Comparison of ENCODE assay signal across 8 mouse cellular contexts in the genomic region with DNA sequence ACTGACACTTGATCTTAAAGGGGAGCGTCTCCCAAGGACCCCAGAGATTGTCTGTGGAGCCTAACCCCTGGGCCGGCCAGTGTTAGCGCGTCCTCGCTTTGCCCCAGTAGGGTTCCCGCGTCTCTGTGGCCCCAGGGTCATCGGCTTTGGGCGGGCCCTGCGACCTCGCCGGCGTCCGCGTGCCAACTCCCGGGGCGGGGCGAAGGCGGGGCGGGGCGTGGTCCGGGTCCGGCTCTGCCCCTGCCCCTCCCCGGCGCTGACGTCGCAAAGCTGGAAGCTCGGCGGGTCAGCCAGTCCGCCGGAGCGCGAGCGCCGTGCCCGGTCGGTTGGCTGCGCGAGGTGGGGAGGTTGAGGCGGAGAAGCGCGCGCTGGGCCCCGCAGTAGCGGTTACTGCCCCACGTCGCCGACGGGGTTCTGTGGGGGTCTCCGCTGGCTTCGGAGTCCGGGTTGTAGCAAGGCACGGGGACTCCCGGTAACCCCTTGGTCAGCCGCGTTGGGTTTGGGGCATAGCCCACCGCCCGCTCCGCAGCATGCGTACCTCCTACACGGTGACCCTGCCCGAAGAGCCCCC. TPM values are rescaled to one million over a fixed set of nuclear protein-coding genes. Genes with fewer than 3 reads are reported as not detected.
DNase-seq lines count a peak whose midpoint lies in the region; ATAC-seq and TF ChIP-seq lines count a peak whose summit lies in the region.

No protein-coding gene starts in this region.

- ATAC-seq in hindbrain, postnatal 0 days = peak; percentile 54

- H3K27ac ChIP-seq in gastrocnemius, adult 2 months = peak overlapping the region; percentile 97
- H3K27ac ChIP-seq in hindbrain, postnatal 0 days = no peak overlapping the region

- no peak for TF ChIP-seq CTCF in gastrocnemius, adult 2 months (IDR thresholded peaks at IDR 0.05)
- no peak for TF ChIP-seq CTCF in hindbrain, postnatal 0 days (IDR thresholded peaks at IDR 0.05; ENCODE audit: low read depth)

- intact Hi-C loops in gastrocnemius, adult 2 months (cut with DNase I) = no loop called here

- H3K4me2 ChIP-seq in hindbrain, postnatal 0 days (ENCODE audit: low read depth, low read length) = peak overlapping the region; percentile 93

- peaks cover 22% of the 10 kb centered on the region for H3K4me1 ChIP-seq in hindbrain, postnatal 0 days (ENCODE audit: insufficient read depth, low read length)
- H3K4me1 ChIP-seq in megakaryocyte, embryonic 14.5 days = peaks cover 76% of the 10 kb centered on the region

- under 1% methylated on average over 54 of the region's 62 CpGs for WGBS in hindbrain, postnatal 0 days

- DNase-seq in T-cell, adult 2 months (ENCODE audit: low spot score) = peak; percentile 32
- peak; percentile 72 to 77 for DNase-seq in cerebellum, postnatal 4 days (ENCODE audit: low spot score in 2 of 2)
- peak; percentile 99 for DNase-seq in gastrocnemius, adult 2 months
- peak; percentile 80 for DNase-seq in hindbrain, postnatal 0 days (ENCODE audit: low spot score)
- peak; percentile 81 to 87 for DNase-seq in left cerebral cortex, adult 9 months (ENCODE audit: low spot score in 2 of 2)
- peak; percentile 86 to 90 for DNase-seq in right cerebral cortex, adult 2 months (ENCODE audit: low spot score in 2 of 2)
- DNase-seq in urinary bladder, postnatal 14 days (ENCODE audit: low spot score) = peak; percentile 97

- H3K36me3 ChIP-seq in hindbrain, postnatal 0 days (ENCODE audit: insufficient read depth, low read length) = no peaks in the 10 kb centered on the region
- H3K36me3 ChIP-seq in megakaryocyte, embryonic 14.5 days (replicated peaks; ENCODE audit: low read length) = no peaks in the 10 kb centered on the region

- peak overlapping the region; percentile 57 for H3K9ac ChIP-seq in hindbrain, postnatal 0 days (replicated peaks; ENCODE audit: low read length)

- peak overlapping the region; percentile 89 for H3K4me3 ChIP-seq in gastrocnemius, adult 2 months
- peak overlapping the region; percentile 57 for H3K4me3 ChIP-seq in hindbrain, postnatal 0 days (ENCODE audit: low read length)
- H3K4me3 ChIP-seq in megakaryocyte, embryonic 14.5 days (replicated peaks) = peak overlapping the region; percentile 93

- no peaks in the 10 kb centered on the region for H3K9me3 ChIP-seq in hindbrain, postnatal 0 days (ENCODE audit: low read length)
- no peaks in the 10 kb centered on the region for H3K9me3 ChIP-seq in megakaryocyte, embryonic 14.5 days

- H3K27me3 ChIP-seq in hindbrain, postnatal 0 days (ENCODE audit: insufficient read depth, low read length) = peaks cover 14% of the 10 kb centered on the region; the same call in 1 of the 2 replicates
- peaks cover 59% of the 10 kb centered on the region for H3K27me3 ChIP-seq in megakaryocyte, embryonic 14.5 days (replicated peaks)

RNA-seq across cellular contexts. Expression of gene Mfrp, which starts 16.8 kb away (rescaled TPM):
- total RNA-seq in gastrocnemius, adult 2 months (2021) = not detected
- total RNA-seq in hindbrain, postnatal 0 days (2014; rRNA removed) = 2.8 and 4.0 TPM in 2 replicates
- polyA plus RNA-seq in hindbrain, postnatal 0 days (2015; fragmentation: Nextera tagmentation; extraction: Ambion mirVana) = 0.24 and 0.50 TPM in 2 replicates
- not detected in 2 replicates for polyA plus RNA-seq in megakaryocyte, embryonic 14.5 days (2012; ENCODE audit: insufficient read depth, low replicate concordance)

RNA-seq across cellular contexts. Expression of gene Usp2, which starts 17.9 kb away (rescaled TPM):
- 100 to 1,000 TPM; 223 to 228 TPM for total RNA-seq in gastrocnemius, adult 2 months (2021)
- total RNA-seq in hindbrain, postnatal 0 days (2014; rRNA removed) = 11.0 and 14.2 TPM in 2 replicates
- polyA plus RNA-seq in hindbrain, postnatal 0 days (2015; fragmentation: Nextera tagmentation; extraction: Ambion mirVana) = 19.6 and 20.5 TPM in 2 replicates
- polyA plus RNA-seq in megakaryocyte, embryonic 14.5 days (2012; ENCODE audit: insufficient read depth, low replicate concordance) = 1.6 and 3.3 TPM in 2 replicates

RNA-seq across cellular contexts. Expression of gene C1qtnf5, which starts 22.3 kb away (rescaled TPM):
- total RNA-seq in gastrocnemius, adult 2 months (2021) = 1 to 10 TPM; 2.5 to 7.6 TPM
- 36.7 and 39.5 TPM in 2 replicates for total RNA-seq in hindbrain, postnatal 0 days (2014; rRNA removed)
- polyA plus RNA-seq in hindbrain, postnatal 0 days (2015; fragmentation: Nextera tagmentation; extraction: Ambion mirVana) = 12.3 and 12.8 TPM in 2 replicates
- not detected in 2 replicates for polyA plus RNA-seq in megakaryocyte, embryonic 14.5 days (2012; ENCODE audit: insufficient read depth, low replicate concordance)

RNA-seq across cellular contexts. Expression of gene Gm49380, which starts 28.6 kb away (rescaled TPM):
- 1 to 10 TPM in 1 of 2 experiments, under 1 TPM in 1; 0.71 to 1.4 TPM for total RNA-seq in gastrocnemius, adult 2 months (2021)
- not detected in 2 replicates for total RNA-seq in hindbrain, postnatal 0 days (2014; rRNA removed)
- 0.21 TPM in 1 of 2 replicates, not detected in the other for polyA plus RNA-seq in hindbrain, postnatal 0 days (2015; fragmentation: Nextera tagmentation; extraction: Ambion mirVana)
- not detected in 2 replicates for polyA plus RNA-seq in megakaryocyte, embryonic 14.5 days (2012; ENCODE audit: insufficient read depth, low replicate concordance)

RNA-seq across cellular contexts. Expression of gene Rnf26, which starts 28.6 kb away (rescaled TPM):
- 1 to 10 TPM; 3.0 to 3.1 TPM for total RNA-seq in gastrocnemius, adult 2 months (2021)
- 17.5 and 24.3 TPM in 2 replicates for total RNA-seq in hindbrain, postnatal 0 days (2014; rRNA removed)
- polyA plus RNA-seq in hindbrain, postnatal 0 days (2015; fragmentation: Nextera tagmentation; extraction: Ambion mirVana) = 38.0 and 41.1 TPM in 2 replicates
- polyA plus RNA-seq in megakaryocyte, embryonic 14.5 days (2012; ENCODE audit: insufficient read depth, low replicate concordance) = 4.3 and 22.2 TPM in 2 replicates

Comparison
In these comparisons a context has a peak if more than half of its experiments do, and no peak if none do; other contexts are left out.
1. DNase-seq: peak in every context shown above with its lines; median percentile 99 in gastrocnemius, adult 2 months; 97 in urinary bladder, postnatal 14 days; 88 in right cerebral cortex, adult 2 months; 84 in left cerebral cortex, adult 9 months; 80 in hindbrain, postnatal 0 days; 74 in cerebellum, postnatal 4 days; 32 in T-cell, adult 2 months.
2. RNA of gene Usp2, which starts 17.9 kb away (total RNA-seq): 223 to 228 TPM in gastrocnemius, adult 2 months; 11.0 to 14.2 TPM in hindbrain, postnatal 0 days; every median in the first group is over 10 times any median in the second.
3. Peak in every context shown above with its lines, with median percentiles within 50 percentile points of each other: H3K4me3 ChIP-seq.